ENCODE assay signal across 9 mouse cellular contexts in the genomic region with DNA sequence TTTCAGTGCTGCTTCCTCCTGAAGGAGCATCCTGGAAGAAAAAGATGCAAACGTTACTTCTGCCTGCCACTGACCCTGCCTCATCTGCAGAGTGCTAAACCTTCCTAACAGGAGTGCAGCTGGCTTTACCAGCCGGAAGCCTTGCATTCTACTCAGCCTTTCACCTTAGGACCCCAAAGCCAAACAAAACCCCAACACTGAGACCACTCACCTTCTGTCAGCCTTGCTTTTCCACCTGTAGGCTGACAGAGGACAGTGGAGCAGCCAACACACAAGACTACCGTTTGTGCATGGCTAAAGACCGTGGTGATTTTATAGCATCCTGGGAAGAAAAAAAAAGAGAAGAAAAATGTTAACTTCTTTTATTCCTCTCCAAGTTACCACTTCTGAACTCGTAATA. TPM values are rescaled to one million over a fixed set of nuclear protein-coding genes. Genes with fewer than 3 reads are reported as not detected.
A peak's percentile ranks its signal among the peaks of the same experiment; 100 is the strongest.
DNase-seq lines count a peak whose midpoint lies in the region; ATAC-seq and TF ChIP-seq lines count a peak whose summit lies in the region.
"Had no signal": no experiment of that assay in that cellular context is flagged by ENCODE, and none has a peak within 500 bp of the region (broad histone marks: within the 10 kb centered on the region; RNA-seq: fewer than 3 reads in every experiment).

No protein-coding gene starts in this region.

- no peak for TF ChIP-seq CTCF in ES-Bruce4 (IDR thresholded peaks at IDR 0.05; ENCODE audit: low read depth, low read length)
- no peak for TF ChIP-seq CTCF in forebrain, postnatal 0 days (IDR thresholded peaks at IDR 0.05; ENCODE audit: low read depth)

- H3K9ac ChIP-seq in heart, embryonic 14.5 days (ENCODE audit: low read length), result peak overlapping the region; percentile 85
- peak overlapping the region; percentile 93 for H3K9ac ChIP-seq in ES-Bruce4 (ENCODE audit: low read depth, poor library complexity, severe bottlenecking)
- H3K9ac ChIP-seq in forebrain, postnatal 0 days, result peak overlapping the region; percentile 91

- peaks cover 31% of the 10 kb centered on the region for H3K79me2 ChIP-seq in macrophage (ENCODE audit: inconsistent target)

- peaks cover 7 to 21% of the 10 kb centered on the region in 2 experiments; a peak in 3 of 4 replicates for H3K4me1 ChIP-seq in heart, embryonic 14.5 days (ENCODE audit: control insufficient read depth in 2 of 2, insufficient read depth in 2 of 2, low read length in 2 of 2)
- no peaks in the 10 kb centered on the region for H3K4me1 ChIP-seq in ES-Bruce4 (ENCODE audit: control insufficient read depth, insufficient read depth, low read length)
- H3K4me1 ChIP-seq in forebrain, postnatal 0 days (ENCODE audit: insufficient read depth), result peaks cover 14% of the 10 kb centered on the region

- DNase-seq in heart, adult 11 months, result no peak
- no peak for DNase-seq in forebrain, postnatal 0 days
- no peak for DNase-seq in retina, postnatal 1 day
- DNase-seq in adrenal gland, postnatal 36 days, result no peak
- no peak for DNase-seq in adrenal gland, adult 18-20 months (ENCODE audit: low spot score in 2 of 2)

- no peak for TF ChIP-seq EP300 in ES-Bruce4 (IDR thresholded peaks at IDR 0.05; ENCODE audit: insufficient read depth, low read depth, low read length)

- H3K4me2 ChIP-seq in heart, embryonic 14.5 days (ENCODE audit: low read length), result peak overlapping the region; percentile 88
- peak overlapping the region; percentile 53 for H3K4me2 ChIP-seq in forebrain, postnatal 0 days (ENCODE audit: low read depth)

- no peaks in the 10 kb centered on the region for H3K27me3 ChIP-seq in heart, embryonic 14.5 days (ENCODE audit: control insufficient read depth, insufficient read depth, low read length)
- H3K27me3 ChIP-seq in ES-Bruce4 (ENCODE audit: control insufficient read depth, insufficient read depth, low read length, poor library complexity, severe bottlenecking), result no peaks in the 10 kb centered on the region
- H3K27me3 ChIP-seq in forebrain, postnatal 0 days (ENCODE audit: insufficient read depth, low read length), result no peaks in the 10 kb centered on the region

- no peak for TF ChIP-seq POLR2A in ES-Bruce4 (IDR thresholded peaks at IDR 0.05; ENCODE audit: insufficient read depth, low read length)

- H3K4me3 ChIP-seq in heart, embryonic 14.5 days (ENCODE audit: control insufficient read depth in 1 of 2, insufficient read depth in 1 of 2, low read depth in 1 of 2, low read length in 2 of 2), result peak overlapping the region; percentile 62 to 95
- H3K4me3 ChIP-seq in ES-Bruce4 (ENCODE audit: low read depth, low read length) (peak overlapping the region; percentile 93), macrophage (ENCODE audit: inconsistent target) (peak overlapping the region; percentile 83)
- H3K4me3 ChIP-seq in forebrain, postnatal 0 days (ENCODE audit: low read depth, low read length), result peak overlapping the region; percentile 74

- no peaks in the 10 kb centered on the region for H3K9me3 ChIP-seq in heart, embryonic 14.5 days (ENCODE audit: control insufficient read depth, low read length)
- no peaks in the 10 kb centered on the region for H3K9me3 ChIP-seq in ES-Bruce4 (replicated peaks; ENCODE audit: control insufficient read depth, insufficient read depth, low read length, poor library complexity, severe bottlenecking)
- H3K9me3 ChIP-seq in forebrain, postnatal 0 days (ENCODE audit: low read length), result no peaks in the 10 kb centered on the region

- no peak for ATAC-seq in heart, embryonic 14.5 days (ENCODE audit: insufficient number of reproducible peaks, insufficient read depth, low FRiP score, low read depth)
- no peak for ATAC-seq in forebrain, postnatal 0 days

- peaks cover 50% of the 10 kb centered on the region for H3K36me3 ChIP-seq in heart, embryonic 14.5 days (ENCODE audit: control insufficient read depth, insufficient read depth, low read length)
- H3K36me3 ChIP-seq in ES-Bruce4 (ENCODE audit: control insufficient read depth, insufficient read depth, low read length, poor library complexity, severe bottlenecking) (peaks cover 49% of the 10 kb centered on the region), macrophage (ENCODE audit: inconsistent target) (peaks cover 40% of the 10 kb centered on the region; the same call in 1 of the 2 replicates)
- peaks cover 44% of the 10 kb centered on the region for H3K36me3 ChIP-seq in forebrain, postnatal 0 days (ENCODE audit: insufficient read depth)

- peak overlapping the region in 1 of 2 experiments; percentile 86; a peak in 1 of 4 replicates for H3K27ac ChIP-seq in heart, embryonic 14.5 days (replicated peaks in 1 of 2; ENCODE audit: control insufficient read depth in 1 of 2, insufficient read depth in 1 of 2, low read depth in 2 of 2, low read length in 2 of 2)
- H3K27ac ChIP-seq in ES-Bruce4 (ENCODE audit: insufficient read depth, low read length), result 0 out of 2 replicates have a peak overlapping the region, but pooled peaks have one; percentile 1
- H3K27ac ChIP-seq in forebrain, postnatal 0 days (ENCODE audit: low read depth, low read length), result peak overlapping the region; percentile 85; the same call in 1 of the 2 replicates
- peak overlapping the region; percentile 79 for H3K27ac ChIP-seq in macrophage

- 13% methylated on average over 5 of the region's 5 CpGs for WGBS in heart, embryonic 14.5 days
- 23% methylated on average over 5 of the region's 5 CpGs for WGBS in forebrain, postnatal 0 days
- 12% methylated on average over 5 of the region's 5 CpGs for WGBS in macrophage (ENCODE audit: missing documents)

RNA-seq across cellular contexts. Expression of a gene that starts 0.7 kb away (rescaled TPM):
- 1,133 and 1,344 TPM in 2 replicates for polyA plus RNA-seq in heart, embryonic 14.5 days (2014; fragmentation: Nextera tagmentation; extraction: Ambion mirVana)
- polyA plus RNA-seq in ES-Bruce4 (2011; ENCODE audit: insufficient read depth, insufficient read length, low read depth, missing spikeins) (28.1 and 44.0 TPM in 2 replicates), macrophage (2018) (1,141 to 3,573 TPM (median 2,291 TPM) in 3 replicates)
- 2,552 and 3,359 TPM in 2 replicates for total RNA-seq in forebrain, postnatal 0 days (2014; rRNA removed)
- polyA plus RNA-seq in forebrain, postnatal 0 days (2015; fragmentation: Nextera tagmentation; extraction: Ambion mirVana), result 824 and 1,232 TPM in 2 replicates
- total RNA-seq in macrophage (2018; cell fraction: chromatin; rRNA removed), result 100 to 1,000 TPM in 9 of 26 experiments, 10 to 100 TPM in 17; 47.1 to 456 (median 83.3) TPM
- total RNA-seq in macrophage (2018; cell fraction: cytosol; rRNA removed), result 1,000 to 10,000 TPM in 25 of 26 experiments, 100 to 1,000 TPM in 1; 995 to 3,027 (median 1,636) TPM
- total RNA-seq in macrophage (2018; cell fraction: nucleus; rRNA removed), result 100 to 1,000 TPM; 149 to 438 (median 229) TPM
- 1,000 to 10,000 TPM; 1,883 to 1,933 TPM for total RNA-seq in adrenal gland, postnatal 36 days (2021)
- total RNA-seq in adrenal gland, adult 18-20 months (2021), result 1,000 to 10,000 TPM; 2,116 to 2,128 TPM

RNA-seq across cellular contexts. Expression of a gene that starts 0.8 kb away (rescaled TPM):
- 12.1 and 12.6 TPM in 2 replicates for polyA plus RNA-seq in heart, embryonic 14.5 days (2014; fragmentation: Nextera tagmentation; extraction: Ambion mirVana)
- polyA plus RNA-seq in ES-Bruce4 (2011; ENCODE audit: insufficient read depth, insufficient read length, low read depth, missing spikeins) (8.0 and 12.4 TPM in 2 replicates), macrophage (2018) (11.7 to 20.8 TPM (median 17.5 TPM) in 3 replicates)
- 9.8 and 11.4 TPM in 2 replicates for total RNA-seq in forebrain, postnatal 0 days (2014; rRNA removed)
- polyA plus RNA-seq in forebrain, postnatal 0 days (2015; fragmentation: Nextera tagmentation; extraction: Ambion mirVana), result 16.3 and 20.1 TPM in 2 replicates
- 10 to 100 TPM in 2 of 26 experiments, 1 to 10 TPM in 24; 1.8 to 11.9 (median 5.5) TPM for total RNA-seq in macrophage (2018; cell fraction: chromatin; rRNA removed)
- 10 to 100 TPM in 25 of 26 experiments, 1 to 10 TPM in 1; 9.8 to 20.8 (median 14.1) TPM for total RNA-seq in macrophage (2018; cell fraction: cytosol; rRNA removed)
- 10 to 100 TPM in 1 of 26 experiments, 1 to 10 TPM in 25; 1.1 to 10.1 (median 6.6) TPM for total RNA-seq in macrophage (2018; cell fraction: nucleus; rRNA removed)
- total RNA-seq in adrenal gland, postnatal 36 days (2021), result 10 to 100 TPM; 24.6 to 39.0 TPM
- total RNA-seq in adrenal gland, adult 18-20 months (2021), result 10 to 100 TPM; 21.1 to 30.8 TPM

RNA-seq across cellular contexts. Expression of a gene that starts 18.7 kb away (rescaled TPM):
- polyA plus RNA-seq in heart, embryonic 14.5 days (2014; fragmentation: Nextera tagmentation; extraction: Ambion mirVana), result 95.1 and 96.7 TPM in 2 replicates
- polyA plus RNA-seq in ES-Bruce4 (2011; ENCODE audit: insufficient read depth, insufficient read length, low read depth, missing spikeins), result 23.7 and 24.5 TPM in 2 replicates
- 70.1 and 75.7 TPM in 2 replicates for total RNA-seq in forebrain, postnatal 0 days (2014; rRNA removed)
- 131 and 139 TPM in 2 replicates for polyA plus RNA-seq in forebrain, postnatal 0 days (2015; fragmentation: Nextera tagmentation; extraction: Ambion mirVana)
- total RNA-seq in macrophage (2018; cell fraction: chromatin; rRNA removed), result 100 to 1,000 TPM in 15 of 26 experiments, 10 to 100 TPM in 11; 56.6 to 143 (median 104) TPM
- total RNA-seq in macrophage (2018; cell fraction: cytosol; rRNA removed), result 10 to 100 TPM; 45.3 to 85.3 (median 62.0) TPM
- total RNA-seq in macrophage (2018; cell fraction: nucleus; rRNA removed), result 100 to 1,000 TPM in 16 of 26 experiments, 10 to 100 TPM in 10; 63.7 to 150 (median 104) TPM
- polyA plus RNA-seq in macrophage (2018), result 41.1 to 83.2 TPM (median 71.3 TPM) in 3 replicates
- 10 to 100 TPM; 63.2 to 70.8 TPM for total RNA-seq in adrenal gland, postnatal 36 days (2021)
- 10 to 100 TPM; 66.2 to 72.2 TPM for total RNA-seq in adrenal gland, adult 18-20 months (2021)

RNA-seq across cellular contexts. Expression of a gene that starts 30.6 kb away (rescaled TPM):
- polyA plus RNA-seq in heart, embryonic 14.5 days (2014; fragmentation: Nextera tagmentation; extraction: Ambion mirVana), result 1.9 and 3.5 TPM in 2 replicates
- polyA plus RNA-seq in ES-Bruce4 (2011; ENCODE audit: insufficient read depth, insufficient read length, low read depth, missing spikeins) (3.7 and 4.6 TPM in 2 replicates), macrophage (2018) (0.79 to 1.2 TPM (median 1.2 TPM) in 3 replicates)
- total RNA-seq in forebrain, postnatal 0 days (2014; rRNA removed), result 1.4 and 2.7 TPM in 2 replicates
- 0.91 and 1.0 TPM in 2 replicates for polyA plus RNA-seq in forebrain, postnatal 0 days (2015; fragmentation: Nextera tagmentation; extraction: Ambion mirVana)
- total RNA-seq in macrophage (2018; cell fraction: chromatin; rRNA removed), result 1 to 10 TPM; 1.1 to 8.5 (median 2.2) TPM
- total RNA-seq in macrophage (2018; cell fraction: cytosol; rRNA removed), result 1 to 10 TPM in 22 of 26 experiments, under 1 TPM in 4; 0.65 to 1.7 (median 1.3) TPM
- total RNA-seq in macrophage (2018; cell fraction: nucleus; rRNA removed), result 1 to 10 TPM in 24 of 26 experiments, under 1 TPM in 2; 0.83 to 6.9 (median 2.1) TPM
- total RNA-seq in adrenal gland, postnatal 36 days (2021), result under 1 TPM; 0.20 to 0.66 TPM
- under 1 TPM; 0.36 to 0.38 TPM for total RNA-seq in adrenal gland, adult 18-20 months (2021)
- total RNA-seq: hematopoietic stem cell, adult 5-6 weeks had no signal

RNA-seq across cellular contexts. Expression of a gene that starts 35.2 kb away (rescaled TPM):
- polyA plus RNA-seq in heart, embryonic 14.5 days (2014; fragmentation: Nextera tagmentation; extraction: Ambion mirVana), result 86.6 and 88.2 TPM in 2 replicates
- polyA plus RNA-seq in ES-Bruce4 (2011; ENCODE audit: insufficient read depth, insufficient read length, low read depth, missing spikeins) (60.5 and 62.4 TPM in 2 replicates), macrophage (2018) (169 to 236 TPM (median 174 TPM) in 3 replicates)
- total RNA-seq in forebrain, postnatal 0 days (2014; rRNA removed), result 68.1 and 72.0 TPM in 2 replicates
- 50.0 and 51.6 TPM in 2 replicates for polyA plus RNA-seq in forebrain, postnatal 0 days (2015; fragmentation: Nextera tagmentation; extraction: Ambion mirVana)
- 10 to 100 TPM; 21.3 to 81.5 (median 49.6) TPM for total RNA-seq in macrophage (2018; cell fraction: chromatin; rRNA removed)
- total RNA-seq in macrophage (2018; cell fraction: cytosol; rRNA removed), result 100 to 1,000 TPM; 151 to 283 (median 205) TPM
- 100 to 1,000 TPM; 138 to 261 (median 185) TPM for total RNA-seq in macrophage (2018; cell fraction: nucleus; rRNA removed)
- total RNA-seq in adrenal gland, postnatal 36 days (2021), result 100 to 1,000 TPM; 127 to 142 TPM
- total RNA-seq in adrenal gland, adult 18-20 months (2021), result 100 to 1,000 TPM; 115 to 116 TPM

Comparison
In these comparisons a context has a peak if more than half of its experiments do, and no peak if none do; other contexts are left out.
1. RNA of a gene that starts 0.7 kb away (polyA plus RNA-seq): 1,133 to 1,344 TPM in heart, embryonic 14.5 days, 1,141 to 3,573 TPM in macrophage and 824 to 1,232 TPM in forebrain, postnatal 0 days; 28.1 to 44.0 TPM in ES-Bruce4; every median in the first group is over 10 times any median in the second.
2. Peak in every context shown above with its lines, with median percentiles within 50 percentile points of each other: H3K4me3 ChIP-seq and H3K9ac ChIP-seq.